Mouse (Mus musculus): Measurements from ENCODE around the gene Tbc1d17.
A peak's percentile ranks its signal among the peaks of the same experiment; 100 is the strongest.

- TF ChIP-seq CHD1 (IDR thresholded peaks at IDR 0.05; ENCODE audit: low read depth, low read length) = no peak
- TF ChIP-seq NELFE (IDR thresholded peaks at IDR 0.05; ENCODE audit: low read depth, low read length) = no peak
- no peak for TF ChIP-seq CTCF (conservative IDR thresholded peaks at IDR 0.05 in 1 of 2, IDR thresholded peaks at IDR 0.05 in 1 of 2; ENCODE audit: low read depth in 2 of 2, low read length in 2 of 2)
- TF ChIP-seq GABPA (IDR thresholded peaks at IDR 0.05; ENCODE audit: insufficient replicate concordance, low read depth, low read length) = no peak
- TF ChIP-seq ZC3H11A (IDR thresholded peaks at IDR 0.05; ENCODE audit: low read depth, low read length) = no peak
- TF ChIP-seq MXI1 (IDR thresholded peaks at IDR 0.05; ENCODE audit: low read depth, low read length) = peak; percentile 11; the same call in 1 of the 2 replicates
- no peak for TF ChIP-seq HCFC1 (IDR thresholded peaks at IDR 0.05; ENCODE audit: low read depth, low read length)
Measured at GRCm38 (mm10) chr7:44868919-44869696, 20.2 kb upstream of the Tbc1d17 start.
